Mouse (Mus musculus) thymus, postnatal 4 days (tissue): ENCODE measurements around the gene Ppm1j.
"Not testable (repeated sequence)": the region's sequence is repeated elsewhere in the genome, so short reads cannot be mapped to it uniquely, and the experiment has no call there.

ENCODE experiments used
- DNase-seq: peaks from one replicate; pipeline ENCODE4 v3.0.0; 2021

Gene Ppm1j

GRCm38 (mm10) chr3:104788075-104788474 lies 7.2 kb downstream of the Ppm1j start, which contains the start of gene Rhoc:
Rhoc (plus strand) TSS chr3:104788375.
- no peak for DNase-seq

GRCm38 (mm10) chr3:104788561-104789311 lies 7.9 kb downstream of the Ppm1j start:
- peak; percentile 52 for DNase-seq

GRCm38 (mm10) chr3:104789312-104789605 lies 8.4 kb downstream of the Ppm1j start:
- DNase-seq, result no peak

GRCm38 (mm10) chr3:104789822-104790221 lies 9.0 kb downstream of the Ppm1j start:
- no peak for DNase-seq

GRCm38 (mm10) chr3:104790401-104790937 lies 9.6 kb downstream of the Ppm1j start:
- no peak for DNase-seq

- no peak for DNase-seq
Observed at GRCm38 (mm10) chr3:104791017-104791416, 10.2 kb downstream of the Ppm1j start.

- DNase-seq, result no peak
Observed at GRCm38 (mm10) chr3:104791671-104792070, 10.8 kb downstream of the Ppm1j start.

- DNase-seq, result no peak
Observed at GRCm38 (mm10) chr3:104792360-104793270, 11.8 kb downstream of the Ppm1j start.

- DNase-seq, result peak; percentile 51
Observed at GRCm38 (mm10) chr3:104793871-104794828, 13.3 kb downstream of the Ppm1j start.

GRCm38 (mm10) chr3:104794953-104795470 lies 14.2 kb downstream of the Ppm1j start:
- DNase-seq, result no peak

GRCm38 (mm10) chr3:104795661-104796340 lies 14.9 kb downstream of the Ppm1j start:
- no peak for DNase-seq

GRCm38 (mm10) chr3:104796430-104797082 lies 15.7 kb downstream of the Ppm1j start:
- DNase-seq, result no peak

- DNase-seq, result no peak
Observed at GRCm38 (mm10) chr3:104800681-104801080, 19.8 kb downstream of the Ppm1j start.

- DNase-seq, result no peak
Observed at GRCm38 (mm10) chr3:104801481-104801880, 20.6 kb downstream of the Ppm1j start.

GRCm38 (mm10) chr3:104804312-104804711 lies 23.5 kb downstream of the Ppm1j start:
- no peak for DNase-seq

- no peak for DNase-seq
Observed at GRCm38 (mm10) chr3:104805539-104805938, 24.7 kb downstream of the Ppm1j start.

- no peak for DNase-seq
Observed at GRCm38 (mm10) chr3:104811752-104812151, 30.9 kb downstream of the Ppm1j start.

GRCm38 (mm10) chr3:104812254-104812653 lies 31.4 kb downstream of the Ppm1j start:
- DNase-seq, result no peak

GRCm38 (mm10) chr3:104813227-104813626 lies 32.4 kb downstream of the Ppm1j start:
- DNase-seq, result not testable (repeated sequence)

- DNase-seq, result no peak
Observed at GRCm38 (mm10) chr3:104814746-104815145, 33.9 kb downstream of the Ppm1j start.

GRCm38 (mm10) chr3:104815346-104815745 lies 34.5 kb downstream of the Ppm1j start:
- DNase-seq, result no peak
